Mouse (Mus musculus): ENCODE results near the gene Kcnab2.

Gene Kcnab2

DNA sequence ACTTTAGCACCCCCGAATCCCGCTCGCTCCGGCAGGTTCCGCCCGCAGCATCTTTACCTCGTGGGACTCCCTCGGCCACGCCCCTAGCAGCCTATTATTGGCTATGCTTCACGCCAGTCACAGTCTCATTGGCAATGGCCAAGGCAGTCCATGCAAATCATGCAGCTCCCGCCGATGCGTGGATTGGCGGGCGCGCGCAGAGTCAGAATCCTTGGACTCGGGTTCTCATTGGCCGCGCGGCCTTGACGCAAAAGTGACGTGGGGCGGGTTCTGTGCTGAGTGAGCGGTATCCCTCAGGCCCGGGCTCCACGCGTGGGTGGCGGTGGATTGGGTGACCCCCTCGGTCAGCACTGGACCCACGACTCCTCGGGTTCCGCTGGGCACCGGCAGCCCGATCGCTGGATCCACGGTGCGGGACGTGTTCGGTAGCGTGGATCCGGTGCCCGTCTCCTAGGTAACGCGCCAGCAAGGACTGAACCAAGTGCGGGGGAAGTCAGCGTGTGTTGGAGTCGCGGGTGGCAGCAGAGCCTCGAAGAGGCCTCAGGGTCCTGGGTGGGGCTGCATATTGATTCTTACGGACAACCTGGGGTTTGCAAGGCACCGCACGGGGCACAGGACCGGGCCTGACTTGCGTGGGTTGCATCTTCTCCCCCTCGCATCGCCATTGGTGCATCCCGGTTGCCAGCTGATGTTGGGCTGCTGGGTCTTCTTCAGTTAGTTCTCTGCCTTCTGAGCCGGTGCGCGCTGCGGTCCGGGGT lies at the start of gene Kcnab2:
TSS of gene Kcnab2 (minus strand) at position 406 of the 758 bp plus-strand sequence.
- DNase-seq = peak; percentile 100

DNA sequence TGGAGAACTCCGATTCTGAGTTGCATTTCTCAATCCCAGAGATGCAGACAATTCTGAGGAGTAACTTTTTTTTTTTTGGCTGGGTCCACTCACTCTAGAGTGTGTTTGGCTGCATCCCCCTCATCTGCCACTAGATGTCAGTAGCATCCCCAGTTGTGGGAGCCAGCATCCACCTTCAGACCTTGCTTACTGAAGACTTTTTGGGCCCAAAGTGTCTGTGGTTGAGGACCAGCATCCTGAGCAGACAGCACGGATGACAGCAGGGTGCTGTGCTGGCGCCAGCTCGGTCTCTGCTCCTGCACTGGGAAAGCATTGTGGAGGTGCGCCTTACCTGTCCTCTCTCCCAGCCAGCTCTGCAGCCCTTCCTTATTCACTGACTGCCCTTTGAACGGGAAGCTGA lies 42.4 kb upstream of the Kcnab2 start:
- peak; percentile 86 for DNase-seq

DNA sequence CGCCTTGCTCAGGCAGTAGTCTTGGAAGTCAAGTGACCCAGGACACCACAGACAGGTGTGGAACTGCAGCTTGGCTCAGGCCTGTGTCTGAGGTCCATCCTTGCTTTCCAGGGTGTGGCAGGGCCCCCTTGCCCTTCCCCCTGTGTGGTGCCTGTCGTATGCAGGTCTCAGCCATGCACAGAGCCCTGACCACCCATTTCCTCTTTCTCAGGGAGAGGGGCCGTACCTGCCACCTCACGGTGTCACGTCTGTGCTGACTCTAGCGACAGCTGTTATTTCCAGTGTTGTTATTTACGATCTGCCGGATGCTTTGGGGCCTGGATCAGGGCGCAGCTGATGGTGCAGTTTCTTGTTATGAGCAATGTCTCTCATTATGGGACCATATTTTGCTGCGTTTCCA lies 41.4 kb upstream of the Kcnab2 start:
- DNase-seq = no peak

DNA sequence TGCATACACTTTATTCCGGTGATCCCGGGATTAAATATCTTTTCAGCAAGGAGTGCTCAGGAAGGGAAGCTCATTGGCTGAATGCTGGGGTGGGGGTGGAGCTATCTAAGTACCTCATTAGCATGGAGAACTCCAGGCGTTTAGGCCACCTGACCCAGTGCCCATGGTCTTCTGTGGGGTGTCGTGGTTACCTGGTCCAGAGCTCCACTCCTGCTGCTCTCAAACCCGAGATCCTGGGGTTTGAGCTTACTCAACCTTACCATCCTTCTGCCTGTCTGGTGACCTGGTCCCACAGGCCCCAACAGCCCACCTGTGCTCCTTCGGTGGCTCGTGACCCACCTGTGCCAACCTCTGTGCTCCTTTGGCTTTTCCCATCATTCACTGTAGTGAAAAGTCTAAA lies 37.2 kb upstream of the Kcnab2 start:
- DNase-seq = no peak

DNA sequence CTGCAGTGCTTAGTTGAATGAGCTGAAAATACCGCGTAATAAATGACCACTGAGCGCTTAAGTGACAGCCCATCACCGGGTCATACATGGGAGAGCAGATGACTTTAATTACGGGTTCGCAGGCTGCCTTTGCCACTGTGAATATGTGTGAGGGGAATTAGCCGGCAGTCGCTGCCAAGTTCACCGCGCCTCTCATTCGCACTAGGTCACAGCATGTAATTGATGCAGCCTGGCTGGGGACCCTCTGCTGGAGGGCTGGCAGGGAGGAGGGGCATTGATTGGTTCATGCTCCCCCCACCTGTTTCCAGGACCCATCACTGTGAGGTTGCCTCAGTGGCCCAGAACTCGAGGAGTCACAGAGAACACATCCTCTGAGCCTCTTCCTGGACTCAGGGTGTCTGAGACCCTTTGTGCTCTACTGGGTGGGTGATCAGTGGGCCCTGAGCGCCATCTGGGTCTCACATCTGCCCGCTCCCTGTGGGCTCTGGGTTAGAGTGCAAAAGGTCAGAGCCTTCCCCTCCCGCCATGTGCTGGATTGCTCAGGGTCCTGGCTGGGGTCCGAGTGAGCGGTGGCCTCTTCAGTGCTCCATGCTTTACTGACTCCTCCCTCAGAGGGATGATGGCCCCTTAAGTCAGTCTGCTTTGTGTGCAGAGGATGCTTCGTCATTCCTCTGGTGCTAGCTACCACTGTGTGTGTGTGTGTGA lies 34.7 kb upstream of the Kcnab2 start:
- DNase-seq = no peak

DNA sequence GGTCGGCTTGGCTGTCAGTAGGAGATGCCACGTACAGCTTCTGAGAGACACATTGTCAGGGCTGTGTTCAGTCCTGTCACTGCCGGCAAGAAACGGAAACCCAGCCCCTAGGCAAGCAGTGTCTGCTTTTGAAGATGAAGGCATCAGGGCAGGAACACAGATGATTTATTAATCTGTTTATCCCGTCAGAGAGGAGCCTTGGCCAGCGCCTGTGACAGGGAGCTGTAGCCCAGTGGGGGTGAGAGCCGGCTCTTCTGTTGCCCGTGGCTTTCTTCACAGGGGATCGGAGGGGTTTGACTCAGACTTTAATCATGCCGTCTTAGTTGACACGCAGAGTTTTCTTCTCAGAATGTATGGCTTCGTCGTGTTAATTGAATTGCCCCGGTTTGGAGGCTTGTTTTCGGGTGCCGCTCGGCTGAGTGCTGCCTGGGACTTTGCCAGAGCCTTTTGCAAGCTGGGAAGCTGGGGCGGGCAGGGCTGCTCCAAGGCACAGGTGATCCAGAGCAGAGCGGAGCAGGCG lies 16.7 kb upstream of the Kcnab2 start:
- DNase-seq = no peak

DNA sequence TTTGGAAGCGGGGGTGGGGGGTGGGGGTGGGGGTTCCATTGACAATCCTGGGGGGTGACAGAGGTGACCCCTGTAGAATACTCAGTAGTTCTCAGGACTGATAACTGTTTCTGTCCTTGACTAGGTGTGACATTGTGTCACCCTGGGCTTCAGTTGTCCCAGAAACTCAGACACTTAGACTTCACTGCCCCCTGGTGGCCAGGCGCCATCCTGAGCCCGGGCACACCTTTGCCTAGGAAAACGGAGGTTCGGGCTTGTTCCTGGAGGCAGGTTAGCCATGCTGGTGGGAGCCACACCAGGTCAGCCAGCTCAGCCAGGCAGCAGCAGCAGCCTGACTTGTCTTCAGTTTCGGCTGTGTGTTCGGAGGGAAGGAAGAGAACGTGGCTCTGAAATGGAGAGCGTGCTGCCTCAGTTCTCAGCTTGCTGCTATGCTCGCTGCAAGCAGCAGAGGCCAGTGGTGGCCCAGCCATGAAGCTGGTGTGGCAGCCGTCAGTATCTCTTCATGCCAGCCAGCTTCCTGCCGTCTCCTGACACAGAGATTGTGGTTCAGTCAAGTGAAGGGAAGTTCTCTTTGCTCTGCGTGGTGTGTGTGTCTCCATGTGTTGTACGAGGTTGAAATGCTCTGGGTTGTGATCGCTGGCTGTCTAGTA lies 13.7 kb upstream of the Kcnab2 start:
- DNase-seq = peak; percentile 85

DNA sequence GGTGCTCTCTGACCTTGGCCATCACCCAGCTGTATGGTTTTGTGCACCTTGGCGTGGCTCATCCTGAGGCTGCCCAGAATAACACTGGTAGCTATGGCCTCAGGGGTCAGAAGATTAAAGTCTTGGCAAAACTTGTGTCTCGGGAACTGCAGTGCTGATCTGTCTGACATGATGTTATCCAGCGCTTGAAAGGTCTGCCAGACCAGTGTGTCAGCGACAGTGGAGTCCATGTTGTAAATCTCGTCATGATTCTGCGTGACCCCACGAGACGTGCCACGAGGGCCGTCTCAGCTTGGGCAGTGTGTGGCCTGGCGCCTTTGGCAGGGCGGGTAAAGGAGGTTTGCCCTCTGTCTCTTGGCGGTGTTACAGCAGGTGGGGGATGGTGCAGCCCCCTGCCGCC lies 12.6 kb upstream of the Kcnab2 start:
- DNase-seq = no peak

DNA sequence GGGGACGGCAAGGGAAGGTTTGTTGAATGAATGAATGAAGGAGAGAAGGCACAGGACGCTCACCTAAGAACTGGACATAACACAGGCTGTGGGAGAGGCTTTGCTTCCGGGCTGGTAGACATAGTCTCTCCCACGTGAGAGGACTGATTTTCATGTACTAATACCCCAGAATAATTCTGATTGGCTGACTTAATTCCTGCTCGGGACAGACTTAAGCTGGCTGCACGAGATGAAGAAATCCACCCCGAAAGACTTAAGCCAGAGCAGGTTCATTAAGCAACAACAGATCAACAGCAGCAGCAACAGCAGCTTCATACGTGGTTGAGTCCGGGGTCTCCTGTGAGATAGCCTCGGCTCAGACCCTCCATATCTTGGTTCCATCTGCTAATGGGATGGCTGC lies 10.4 kb upstream of the Kcnab2 start:
- DNase-seq = no peak

DNA sequence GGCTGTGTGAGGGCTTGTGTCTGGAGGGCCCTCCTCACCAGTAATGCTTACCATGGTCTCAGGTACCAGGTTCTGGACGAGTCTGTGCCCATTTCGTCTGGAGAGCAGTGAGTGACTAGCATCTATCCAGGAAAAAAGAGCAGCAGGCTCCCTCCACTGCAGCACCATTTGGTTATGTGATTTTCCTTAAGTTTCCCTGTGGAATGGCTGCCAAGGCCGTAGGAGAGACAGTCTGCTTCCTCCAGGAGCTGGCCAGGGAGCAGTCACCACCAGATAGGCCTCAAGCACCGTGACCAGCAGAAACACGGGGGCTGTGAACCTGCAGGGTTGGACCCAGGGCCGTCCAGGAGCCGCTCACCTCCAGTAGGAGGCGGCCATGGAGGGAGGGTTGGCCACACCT lies 2.8 kb upstream of the Kcnab2 start:
- no peak for DNase-seq

DNA sequence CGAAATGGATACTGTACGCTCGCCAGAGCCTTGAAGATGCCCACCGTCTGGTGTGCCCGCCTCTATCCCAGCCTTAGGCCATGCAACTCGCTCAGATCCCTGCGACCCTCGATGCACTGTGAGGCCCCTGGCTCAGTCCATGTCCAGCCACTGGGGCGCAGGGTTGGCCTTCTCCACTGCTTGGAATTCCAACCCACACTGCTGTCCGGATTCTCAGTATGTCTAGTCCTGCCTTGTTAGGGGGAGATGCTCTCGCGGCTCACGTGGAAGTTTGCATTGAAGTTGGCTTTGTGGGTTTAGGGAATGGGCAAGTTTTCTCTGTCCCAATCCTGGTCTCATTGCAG lies 525 bp upstream of the Kcnab2 start:
- no peak for DNase-seq

DNA sequence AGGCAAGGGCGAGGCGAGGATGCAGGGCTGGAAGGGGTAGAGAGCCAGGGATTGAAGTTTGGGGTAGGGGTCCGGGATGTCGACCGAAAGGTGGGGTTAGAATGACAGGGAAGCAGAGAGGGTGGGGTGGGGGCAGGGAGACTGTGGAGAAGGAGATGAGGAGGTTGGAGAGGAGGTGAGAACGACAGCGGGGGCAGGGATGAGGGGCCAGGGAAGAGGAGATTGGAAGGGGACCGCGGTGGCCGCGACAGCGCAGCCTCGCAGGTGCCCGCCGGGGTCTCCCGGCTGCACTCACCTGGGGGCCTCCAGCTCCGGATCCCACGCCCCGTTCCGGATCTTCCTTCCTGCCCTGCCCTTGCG lies 585 bp downstream of the Kcnab2 start:
- no peak for DNase-seq

DNA sequence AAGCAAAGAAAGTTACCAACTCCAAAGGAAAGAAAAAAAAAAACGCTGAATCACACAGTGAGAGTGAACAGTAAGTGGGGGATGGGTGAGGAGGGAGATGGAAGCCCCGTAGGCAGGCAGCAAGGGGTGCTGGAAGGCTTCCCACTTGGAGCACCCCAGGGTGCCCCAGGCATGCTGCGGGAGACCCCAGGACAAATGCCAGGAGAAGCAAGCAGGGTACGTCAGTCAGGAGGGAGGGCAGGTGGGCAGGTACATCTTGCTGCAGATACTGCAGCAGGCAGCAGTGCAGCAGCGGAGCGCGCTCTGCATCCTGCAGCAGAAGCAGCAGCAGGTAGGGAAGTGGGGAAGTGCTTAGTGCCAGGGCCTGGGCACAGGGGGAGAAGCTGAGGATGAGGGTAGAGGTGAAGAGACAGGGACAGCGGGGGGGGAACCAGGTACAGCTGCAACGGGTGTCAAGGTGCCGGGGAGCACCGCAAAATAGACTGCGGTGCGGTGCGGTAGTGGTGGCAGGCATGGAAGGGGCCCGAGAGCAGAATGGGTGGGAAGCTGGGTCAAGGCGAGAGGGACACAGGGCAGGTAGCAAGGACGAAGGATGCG lies 1.1 kb downstream of the Kcnab2 start, which contains the start of gene Nphp4:
TSS of gene Nphp4 (plus strand) at position 280 of the 597 bp plus-strand sequence.
- no peak for DNase-seq

DNA sequence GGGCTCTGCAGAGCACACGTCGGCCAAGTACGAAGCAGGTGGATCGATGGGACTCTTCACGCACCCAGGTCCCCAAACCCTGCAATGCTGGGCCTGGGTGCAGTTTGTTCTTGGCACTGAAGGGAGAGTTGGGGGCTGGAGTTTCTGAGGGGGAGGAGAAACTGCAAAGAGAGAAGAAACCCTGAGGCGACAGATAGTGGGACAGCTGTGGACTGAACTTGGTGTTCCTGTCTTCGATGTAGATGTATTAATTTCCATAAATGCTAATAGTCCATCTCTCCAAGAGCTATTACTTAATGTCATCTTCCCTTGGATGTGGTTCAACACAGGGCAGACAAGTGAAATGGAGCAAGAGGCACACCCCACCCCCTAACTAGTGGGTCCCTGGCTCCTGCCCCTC lies 1.7 kb downstream of the Kcnab2 start:
- no peak for DNase-seq

DNA sequence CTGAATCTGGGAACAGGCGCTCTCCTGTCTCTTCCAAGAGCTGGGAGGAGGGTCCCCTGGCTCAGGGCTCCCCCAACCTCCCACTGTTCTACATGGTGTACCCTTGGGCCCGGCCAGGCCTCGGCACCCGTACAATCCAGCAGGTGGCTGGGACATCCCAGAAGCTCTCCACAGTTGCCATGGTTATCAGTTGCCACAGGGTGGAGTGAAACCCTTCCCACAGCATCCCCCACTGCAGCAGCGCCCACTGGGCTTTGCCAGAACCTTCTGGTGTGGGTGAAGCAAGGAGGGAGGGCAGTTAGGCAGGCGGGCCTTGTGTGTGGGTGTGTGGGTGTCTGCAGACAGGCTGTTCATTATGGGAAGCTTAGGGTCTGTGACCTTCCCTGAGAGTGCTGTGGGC lies 9.7 kb downstream of the Kcnab2 start:
- no peak for DNase-seq

DNA sequence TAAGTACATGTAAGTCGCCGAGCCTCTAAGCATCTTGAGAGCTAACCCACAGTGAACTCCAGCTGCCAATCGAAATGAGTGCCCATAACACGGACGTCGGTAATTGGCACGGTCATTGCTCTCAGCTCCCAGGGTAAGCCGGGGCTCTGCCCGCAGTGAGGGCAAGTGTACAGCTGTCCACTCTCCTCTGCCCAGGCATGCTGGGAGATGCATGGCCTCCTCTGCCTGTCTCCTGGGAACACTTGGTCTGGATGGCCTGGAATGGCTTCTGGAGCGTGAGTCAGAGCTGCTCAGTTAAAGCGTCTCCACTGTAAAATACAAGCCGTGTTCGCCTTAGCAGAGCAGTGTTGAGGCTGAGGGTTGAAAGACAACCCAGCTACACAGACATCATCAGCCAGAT lies 11.1 kb downstream of the Kcnab2 start:
- no peak for DNase-seq

DNA sequence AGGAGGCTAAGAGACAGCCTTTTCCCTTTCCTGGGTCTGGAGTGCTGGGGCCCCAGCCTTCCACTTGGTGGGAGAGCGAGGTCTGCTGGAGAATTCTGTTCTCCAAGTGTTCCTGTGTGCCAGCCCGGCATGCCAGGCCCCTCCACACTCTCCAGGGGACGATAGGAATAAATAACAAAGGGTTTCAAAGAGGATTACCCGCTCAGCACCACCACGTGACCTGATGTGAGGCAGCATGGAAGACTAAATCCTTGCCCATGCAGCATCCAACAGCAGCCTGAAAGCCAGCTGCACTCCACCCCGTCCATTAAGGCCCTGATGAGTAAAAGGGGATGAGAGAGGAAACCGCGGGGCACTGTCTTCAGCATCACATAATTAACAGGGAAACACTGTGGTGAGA lies 12.6 kb downstream of the Kcnab2 start:
- no peak for DNase-seq

DNA sequence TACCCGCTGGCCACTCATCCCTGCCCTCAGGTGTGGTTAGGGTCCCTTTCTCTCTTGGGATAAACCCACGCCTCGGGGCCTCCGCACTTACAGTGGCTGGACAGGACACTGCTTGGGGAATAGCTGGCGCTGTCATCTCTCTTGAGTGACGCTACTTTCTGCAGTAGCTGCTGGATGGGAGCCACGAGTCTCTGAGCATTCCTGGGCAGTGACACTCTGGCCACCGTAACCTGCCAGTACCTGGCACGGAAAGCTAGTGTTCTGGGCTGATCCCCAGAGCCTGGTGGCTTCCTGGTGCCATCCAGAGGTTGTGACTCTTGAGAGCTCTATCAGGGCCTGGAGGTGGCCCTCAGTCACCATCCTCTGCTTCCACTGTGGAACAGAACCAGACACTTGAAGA lies 14.5 kb downstream of the Kcnab2 start:
- DNase-seq = no peak

DNA sequence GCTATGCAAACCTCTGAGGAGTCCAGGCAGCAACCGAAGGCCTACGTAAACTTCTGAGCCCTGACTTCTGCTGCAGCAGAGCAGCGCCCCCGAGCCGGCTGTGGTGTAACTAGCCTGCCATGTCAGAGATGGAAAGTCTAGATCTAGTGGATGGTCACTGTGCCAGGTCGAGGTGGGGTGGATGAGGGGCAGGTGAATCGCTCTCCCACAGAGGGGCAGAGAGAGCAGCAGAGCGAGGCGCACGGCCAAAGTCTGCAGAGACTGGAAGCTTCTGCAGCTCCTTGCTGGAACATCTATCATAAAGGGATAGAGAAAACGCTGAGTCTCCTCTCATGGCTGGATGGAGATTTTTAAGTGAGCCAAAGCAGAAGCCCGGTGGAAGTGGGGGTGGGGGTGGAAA lies 15.2 kb downstream of the Kcnab2 start:
- no peak for DNase-seq

DNA sequence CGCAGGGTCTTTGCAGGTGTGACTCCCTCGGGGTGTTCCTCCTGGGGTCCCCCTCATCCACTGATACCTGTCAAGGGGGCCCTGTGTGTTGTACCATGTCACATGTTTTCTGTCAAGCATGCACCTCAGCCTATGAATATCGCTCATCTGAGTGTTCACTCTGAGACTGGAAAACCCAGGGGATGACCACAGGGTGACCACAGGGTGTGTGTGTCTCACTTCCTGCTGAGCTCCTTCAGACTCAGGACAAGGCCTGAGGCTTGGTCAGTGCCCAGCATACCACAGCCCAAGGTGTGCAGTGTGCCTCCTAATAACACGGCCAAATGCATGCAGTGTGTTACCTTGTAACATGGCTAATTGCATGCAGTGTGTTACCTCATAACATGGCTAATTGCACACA lies 20.0 kb downstream of the Kcnab2 start:
- no peak for DNase-seq

DNA sequence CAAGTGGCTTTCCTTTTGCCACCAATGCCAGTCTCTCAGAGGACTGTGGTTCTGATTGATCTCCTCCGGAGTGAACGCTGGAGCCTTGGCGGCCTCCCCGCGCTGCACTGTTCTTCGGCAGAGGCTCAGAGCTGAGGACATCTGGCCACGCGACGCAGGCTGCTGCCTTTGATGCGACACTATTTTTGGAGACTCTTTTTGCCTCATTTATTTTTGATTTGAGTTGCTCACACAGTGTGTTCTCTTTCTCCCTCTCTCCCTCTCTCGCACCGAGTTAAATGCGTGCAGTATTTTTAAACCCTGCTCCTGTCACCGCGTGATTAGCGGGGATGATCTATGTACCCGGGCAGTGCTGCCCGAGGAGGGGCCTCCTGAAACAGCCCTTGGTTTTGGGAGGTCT lies 21.1 kb downstream of the Kcnab2 start:
- DNase-seq = peak; percentile 60

DNA sequence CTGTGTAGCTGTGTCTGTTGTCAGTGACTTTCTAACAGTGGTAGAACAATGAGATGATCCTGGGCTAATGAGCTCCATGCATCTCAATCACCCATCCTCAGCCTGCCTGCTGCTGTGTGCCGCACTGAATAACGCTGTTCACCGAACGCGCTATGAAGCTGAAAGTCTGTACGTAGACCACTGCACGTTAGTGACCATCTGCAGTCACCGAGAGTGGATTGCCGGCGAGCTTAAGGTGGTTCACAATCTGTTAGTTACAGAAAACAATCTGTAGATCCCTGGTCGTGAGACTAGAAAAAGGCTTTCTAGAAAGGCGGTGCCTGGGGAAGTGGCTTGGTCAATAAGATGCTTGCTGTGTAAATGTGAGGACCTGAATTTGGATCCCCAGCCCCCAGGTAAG lies 23.5 kb downstream of the Kcnab2 start:
- no peak for DNase-seq

DNA sequence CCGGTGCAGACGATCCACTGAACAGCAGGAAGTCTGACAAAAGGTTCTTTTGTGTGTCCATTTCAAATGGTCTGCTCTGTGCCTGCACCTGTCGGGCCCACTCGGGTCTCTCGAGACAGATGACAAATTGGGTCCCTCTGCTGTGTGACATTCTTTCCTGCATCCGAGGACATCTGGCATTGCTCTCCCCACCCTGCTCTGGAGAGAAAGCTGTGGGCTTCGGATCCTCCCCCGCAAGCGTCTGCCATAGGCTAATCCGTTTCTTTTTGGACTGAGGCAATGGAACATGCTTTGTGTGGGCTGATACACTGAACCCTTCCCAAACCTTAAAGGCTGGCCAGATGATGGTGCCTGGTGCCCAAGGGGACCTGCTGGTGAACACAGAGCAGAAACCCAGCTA lies 24.6 kb downstream of the Kcnab2 start:
- DNase-seq = peak; percentile 25

DNA sequence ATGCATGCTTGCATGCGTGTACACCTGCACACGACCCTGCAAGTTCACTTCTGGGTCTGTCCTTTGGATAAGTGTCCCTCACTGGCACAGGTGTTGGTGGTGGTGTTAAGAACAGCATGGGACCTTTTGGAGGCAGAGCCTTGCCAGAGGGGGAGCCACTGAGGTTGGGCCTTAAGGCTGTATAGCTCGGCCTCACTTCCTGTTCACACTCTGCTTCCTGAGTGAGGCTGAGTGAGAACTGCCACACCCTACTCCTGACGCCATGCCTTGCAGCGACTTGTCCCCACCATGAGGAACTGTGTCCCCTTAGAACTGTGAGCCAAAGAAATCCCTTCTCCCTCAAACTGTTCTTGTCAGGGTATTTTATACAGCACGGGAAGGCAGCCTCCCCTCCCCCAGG lies 26.3 kb downstream of the Kcnab2 start:
- DNase-seq = no peak

Data from right cerebral cortex, postnatal 4 days (tissue).